Mouse (Mus musculus): ENCODE results near the gene Kcnn4.
A peak's percentile ranks its signal among the peaks of the same experiment; 100 is the strongest.

Kcnn4 gene

GRCm38 (mm10) chr7:24366716-24367632 lies 3.1 kb upstream of the Kcnn4 start:
- DNase-seq, result no peak

GRCm38 (mm10) chr7:24368226-24368625 lies 1.8 kb upstream of the Kcnn4 start:
- DNase-seq, result no peak

GRCm38 (mm10) chr7:24368946-24369345 lies 1.1 kb upstream of the Kcnn4 start:
- no peak for DNase-seq

- no peak for DNase-seq
These were observed 1.1 kb downstream of the Kcnn4 start for GRCm38 (mm10) chr7:24371012-24371808.

- DNase-seq, result no peak
These were observed 1.7 kb downstream of the Kcnn4 start for GRCm38 (mm10) chr7:24371809-24372145.

- no peak for DNase-seq
These were observed 2.2 kb downstream of the Kcnn4 start for GRCm38 (mm10) chr7:24372300-24372699.

GRCm38 (mm10) chr7:24372786-24373185 lies 2.7 kb downstream of the Kcnn4 start:
- no peak for DNase-seq

GRCm38 (mm10) chr7:24373538-24374379 lies 3.7 kb downstream of the Kcnn4 start:
- peak; percentile 42 for DNase-seq

GRCm38 (mm10) chr7:24376456-24376855 lies 6.4 kb downstream of the Kcnn4 start:
- no peak for DNase-seq

- DNase-seq, result peak; percentile 43
These were observed 7.2 kb downstream of the Kcnn4 start for GRCm38 (mm10) chr7:24377091-24377865.

GRCm38 (mm10) chr7:24378049-24378701 lies 8.1 kb downstream of the Kcnn4 start:
- no peak for DNase-seq

GRCm38 (mm10) chr7:24379934-24380333 lies 9.9 kb downstream of the Kcnn4 start:
- DNase-seq, result no peak

- no peak for DNase-seq
These were observed 10.3 kb downstream of the Kcnn4 start for GRCm38 (mm10) chr7:24380370-24380769.

- no peak for DNase-seq
These were observed 12.8 kb downstream of the Kcnn4 start for GRCm38 (mm10) chr7:24382730-24383372.

GRCm38 (mm10) chr7:24384070-24384469 lies 14.0 kb downstream of the Kcnn4 start:
- DNase-seq, result no peak

- peak; percentile 66 for DNase-seq
These were observed 14.8 kb downstream of the Kcnn4 start for GRCm38 (mm10) chr7:24384827-24385226.

- no peak for DNase-seq
These were observed 17.0 kb downstream of the Kcnn4 start for GRCm38 (mm10) chr7:24387059-24387556.

- DNase-seq, result no peak
These were observed 19.6 kb downstream of the Kcnn4 start for GRCm38 (mm10) chr7:24389516-24390187.

- no peak for DNase-seq
These were observed 20.4 kb downstream of the Kcnn4 start for GRCm38 (mm10) chr7:24390512-24390911.

GRCm38 (mm10) chr7:24391077-24391476 lies 21.0 kb downstream of the Kcnn4 start:
- DNase-seq, result no peak

Data from cerebellum, adult 9-10 months (tissue).